11 mouse cellular contexts compared by ENCODE assay signal in genomic region chr12:111663228-111664143, GRCm38 (mm10). TPM values are rescaled to one million over a fixed set of nuclear protein-coding genes. Genes with fewer than 3 reads are reported as not detected.
A peak's percentile ranks its signal among the peaks of the same experiment; 100 is the strongest.
DNase-seq lines count a peak whose midpoint lies in the region; ATAC-seq lines count a peak whose summit lies in the region.
"Had no signal": no experiment of that assay in that cellular context is flagged by ENCODE, and none has a peak within 500 bp of the region (broad histone marks: within the 10 kb centered on the region; RNA-seq: fewer than 3 reads in every experiment).

No protein-coding gene starts in this region.

- WGBS in heart, embryonic 12.5 days = 50% methylated on average over 17 of the region's 17 CpGs
- WGBS in embryonic facial prominence, embryonic 12.5 days = 63% methylated on average over 17 of the region's 17 CpGs
- 69% methylated on average over 17 of the region's 17 CpGs for WGBS in limb, embryonic 15.5 days

- 0 out of 2 replicates have a peak overlapping the region, but pooled peaks have one; percentile 27 for H3K9ac ChIP-seq in heart, embryonic 12.5 days
- no peak overlapping the region for H3K9ac ChIP-seq in embryonic facial prominence, embryonic 12.5 days
- H3K9ac ChIP-seq in limb, embryonic 15.5 days = no peak overlapping the region

- H3K4me3 ChIP-seq in heart, embryonic 12.5 days = no peak overlapping the region
- peak overlapping the region; percentile 74 for H3K4me3 ChIP-seq in megakaryocyte, embryonic 14.5 days (replicated peaks)
- no peak overlapping the region for H3K4me3 ChIP-seq in embryonic facial prominence, embryonic 12.5 days
- no peak overlapping the region for H3K4me3 ChIP-seq in limb, embryonic 15.5 days

- H3K4me1 ChIP-seq in heart, embryonic 12.5 days (replicated peaks) = peaks cover 43% of the 10 kb centered on the region
- H3K4me1 ChIP-seq in megakaryocyte, embryonic 14.5 days = peaks cover 53% of the 10 kb centered on the region
- peaks cover 11% of the 10 kb centered on the region for H3K4me1 ChIP-seq in embryonic facial prominence, embryonic 12.5 days
- H3K4me1 ChIP-seq in limb, embryonic 15.5 days = peaks cover 25% of the 10 kb centered on the region

- H3K4me2 ChIP-seq in heart, embryonic 12.5 days = peak overlapping the region; percentile 7; the same call in 1 of the 2 replicates
- H3K4me2 ChIP-seq in embryonic facial prominence, embryonic 12.5 days (replicated peaks) = no peak overlapping the region
- no peak overlapping the region for H3K4me2 ChIP-seq in limb, embryonic 15.5 days

- peak overlapping the region; percentile 59 for H3K27ac ChIP-seq in heart, embryonic 12.5 days (ENCODE audit: poor library complexity, severe bottlenecking)
- H3K27ac ChIP-seq in embryonic facial prominence, embryonic 12.5 days = peak overlapping the region; percentile 47
- peak overlapping the region; percentile 50 for H3K27ac ChIP-seq in limb, embryonic 15.5 days

- no peak for DNase-seq in heart, postnatal 4 days
- no peak for DNase-seq in adrenal gland, postnatal 36 days
- no peak for DNase-seq in layer of hippocampus, adult 9-10 months (ENCODE audit: low spot score)
- DNase-seq: layer of hippocampus, adult 9-11 months; lung, adult 2 months had no signal

- H3K36me3 ChIP-seq in heart, embryonic 12.5 days = peaks cover 31% of the 10 kb centered on the region
- H3K36me3 ChIP-seq in megakaryocyte, embryonic 14.5 days (replicated peaks; ENCODE audit: low read length) = peaks cover 31% of the 10 kb centered on the region
- H3K36me3 ChIP-seq in embryonic facial prominence, embryonic 12.5 days = peaks cover 16% of the 10 kb centered on the region
- H3K36me3 ChIP-seq in limb, embryonic 15.5 days = peaks cover 16% of the 10 kb centered on the region; the same call in 1 of the 2 replicates

- H3K9me3 ChIP-seq in heart, embryonic 12.5 days (replicated peaks) = no peaks in the 10 kb centered on the region
- no peaks in the 10 kb centered on the region for H3K9me3 ChIP-seq in megakaryocyte, embryonic 14.5 days
- no peaks in the 10 kb centered on the region for H3K9me3 ChIP-seq in embryonic facial prominence, embryonic 12.5 days
- no peaks in the 10 kb centered on the region for H3K9me3 ChIP-seq in limb, embryonic 15.5 days

- H3K27me3 ChIP-seq in heart, embryonic 12.5 days (replicated peaks) = no peaks in the 10 kb centered on the region
- H3K27me3 ChIP-seq in megakaryocyte, embryonic 14.5 days (replicated peaks) = no peaks in the 10 kb centered on the region
- no peaks in the 10 kb centered on the region for H3K27me3 ChIP-seq in embryonic facial prominence, embryonic 12.5 days
- no peaks in the 10 kb centered on the region for H3K27me3 ChIP-seq in limb, embryonic 15.5 days

- ATAC-seq in heart, embryonic 12.5 days (ENCODE audit: insufficient number of reproducible peaks, low FRiP score) = no peak
- no peak for ATAC-seq in megakaryocyte, adult 5-6 weeks (ENCODE audit: poor library complexity, severe bottlenecking)
- no peak; the same call in 1 of the 2 replicates for ATAC-seq in embryonic facial prominence, embryonic 12.5 days (ENCODE audit: insufficient number of reproducible peaks, insufficient read depth, low FRiP score, low TSS enrichment)
- ATAC-seq in limb, embryonic 15.5 days (ENCODE audit: insufficient number of reproducible peaks, low FRiP score, low TSS enrichment, low read depth) = no peak
- ATAC-seq: activated CD4-positive, CD25-positive, alpha-beta regulatory T cell, adult 4 months had no signal

RNA-seq across cellular contexts. Expression of gene Ckb, which starts 8.7 kb away (rescaled TPM):
- polyA plus RNA-seq in heart, embryonic 12.5 days (2016; fragmentation: Nextera tagmentation; extraction: Ambion mirVana) = 363 and 373 TPM in 2 replicates
- total RNA-seq in heart, postnatal 4 days (2021) = 100 to 1,000 TPM; 165 to 181 TPM
- 64.6 and 102 TPM in 2 replicates for polyA plus RNA-seq in megakaryocyte, embryonic 14.5 days (2012; ENCODE audit: insufficient read depth, low replicate concordance)
- 8.0 and 9.7 TPM in 2 replicates for total RNA-seq in megakaryocyte, adult 5-6 weeks (2015)
- 22.0 and 23.1 TPM in 2 replicates for total RNA-seq in megakaryocyte, adult 5-6 weeks (2017)
- 339 and 355 TPM in 2 replicates for polyA plus RNA-seq in embryonic facial prominence, embryonic 12.5 days (2016; fragmentation: Nextera tagmentation; extraction: Ambion mirVana)
- 132 and 183 TPM in 2 replicates for polyA plus RNA-seq in limb, embryonic 15.5 days (2015; fragmentation: Nextera tagmentation; extraction: Ambion mirVana)
- 10 to 100 TPM; 34.2 to 53.4 TPM for total RNA-seq in adrenal gland, postnatal 36 days (2021)

RNA-seq across cellular contexts. Expression of gene Trmt61a, which starts 14.4 kb away (rescaled TPM):
- 8.8 and 10.2 TPM in 2 replicates for polyA plus RNA-seq in heart, embryonic 12.5 days (2016; fragmentation: Nextera tagmentation; extraction: Ambion mirVana)
- total RNA-seq in heart, postnatal 4 days (2021) = 1 to 10 TPM; 9.4 to 9.8 TPM
- 9.9 and 10.0 TPM in 2 replicates for polyA plus RNA-seq in megakaryocyte, embryonic 14.5 days (2012; ENCODE audit: insufficient read depth, low replicate concordance)
- total RNA-seq in megakaryocyte, adult 5-6 weeks (2015) = 2.3 and 3.2 TPM in 2 replicates
- total RNA-seq in megakaryocyte, adult 5-6 weeks (2017) = 2.2 and 3.8 TPM in 2 replicates
- polyA plus RNA-seq in embryonic facial prominence, embryonic 12.5 days (2016; fragmentation: Nextera tagmentation; extraction: Ambion mirVana) = 13.3 and 15.1 TPM in 2 replicates
- 14.4 and 14.8 TPM in 2 replicates for polyA plus RNA-seq in limb, embryonic 15.5 days (2015; fragmentation: Nextera tagmentation; extraction: Ambion mirVana)
- 10 to 100 TPM; 15.7 to 18.6 TPM for total RNA-seq in adrenal gland, postnatal 36 days (2021)

RNA-seq across cellular contexts. Expression of gene Bag5, which starts 49.6 kb away (rescaled TPM):
- 40.2 and 41.3 TPM in 2 replicates for polyA plus RNA-seq in heart, embryonic 12.5 days (2016; fragmentation: Nextera tagmentation; extraction: Ambion mirVana)
- 10 to 100 TPM; 29.3 to 32.6 TPM for total RNA-seq in heart, postnatal 4 days (2021)
- polyA plus RNA-seq in megakaryocyte, embryonic 14.5 days (2012; ENCODE audit: insufficient read depth, low replicate concordance) = 2.5 and 4.8 TPM in 2 replicates
- 10.8 and 11.4 TPM in 2 replicates for total RNA-seq in megakaryocyte, adult 5-6 weeks (2015)
- 19.1 and 21.8 TPM in 2 replicates for total RNA-seq in megakaryocyte, adult 5-6 weeks (2017)
- 59.7 and 61.3 TPM in 2 replicates for polyA plus RNA-seq in embryonic facial prominence, embryonic 12.5 days (2016; fragmentation: Nextera tagmentation; extraction: Ambion mirVana)
- 69.4 and 71.2 TPM in 2 replicates for polyA plus RNA-seq in limb, embryonic 15.5 days (2015; fragmentation: Nextera tagmentation; extraction: Ambion mirVana)
- total RNA-seq in adrenal gland, postnatal 36 days (2021) = 10 to 100 TPM; 37.2 to 39.8 TPM

RNA-seq across cellular contexts. Expression of gene Apopt1, which starts 49.6 kb away (rescaled TPM):
- polyA plus RNA-seq in heart, embryonic 12.5 days (2016; fragmentation: Nextera tagmentation; extraction: Ambion mirVana) = 46.6 and 48.8 TPM in 2 replicates
- 10 to 100 TPM; 40.0 to 42.1 TPM for total RNA-seq in heart, postnatal 4 days (2021)
- 65.2 and 126 TPM in 2 replicates for polyA plus RNA-seq in megakaryocyte, embryonic 14.5 days (2012; ENCODE audit: insufficient read depth, low replicate concordance)
- 44.6 and 45.0 TPM in 2 replicates for total RNA-seq in megakaryocyte, adult 5-6 weeks (2015)
- total RNA-seq in megakaryocyte, adult 5-6 weeks (2017) = 60.6 and 61.0 TPM in 2 replicates
- 53.0 and 59.7 TPM in 2 replicates for polyA plus RNA-seq in embryonic facial prominence, embryonic 12.5 days (2016; fragmentation: Nextera tagmentation; extraction: Ambion mirVana)
- 48.4 and 51.2 TPM in 2 replicates for polyA plus RNA-seq in limb, embryonic 15.5 days (2015; fragmentation: Nextera tagmentation; extraction: Ambion mirVana)
- 10 to 100 TPM; 58.8 to 76.2 TPM for total RNA-seq in adrenal gland, postnatal 36 days (2021)
